Mouse (Mus musculus) neural tube, embryonic 13.5 days (tissue): Measurements from ENCODE around the gene Gm21750. TPM values are rescaled to one million over a fixed set of nuclear protein-coding genes. Genes with fewer than 3 reads are reported as not detected.

Experiments used
- ATAC-seq: fragments of 200-750 bp; cut with Nextera tagmentation; 2 replicates; pipeline ENCODE4 v1.8.0; 2017; ENCODE audit warnings: low read depth, mild to moderate bottlenecking, moderate TSS enrichment, moderate library complexity
- H3K27ac ChIP-seq: fragments of 300-500 bp; sonication (generic); replicated peaks from 2 replicates; pipeline ENCODE4 v1.5.1; 2015; ENCODE audit warnings: moderate library complexity, mild to moderate bottlenecking, inconsistent platforms
- H3K27me3 ChIP-seq: fragments of 300-500 bp; sonication (generic); 2 replicates; pipeline ENCODE4 v1.6.1; 2015; ENCODE audit warnings: mild to moderate bottlenecking, inconsistent platforms
- H3K36me3 ChIP-seq: fragments of 300-500 bp; sonication (generic); 2 replicates; pipeline ENCODE4 v1.6.1; 2015; ENCODE audit warnings: mild to moderate bottlenecking, inconsistent platforms
- H3K4me1 ChIP-seq: fragments of 300-500 bp; sonication (generic); replicated peaks from 2 replicates; pipeline ENCODE4 v1.6.1; 2015; ENCODE audit warnings: inconsistent platforms
- H3K4me2 ChIP-seq: fragments of 300-500 bp; sonication (generic); 2 replicates; pipeline ENCODE4 v1.6.1; 2015; ENCODE audit warnings: inconsistent platforms, mild to moderate bottlenecking, moderate library complexity
- H3K4me3 ChIP-seq: fragments of 300-500 bp; sonication (generic); 2 replicates; pipeline ENCODE4 v1.5.1; 2015; ENCODE audit warnings: mild to moderate bottlenecking, inconsistent platforms
- H3K9ac ChIP-seq: fragments of 300-500 bp; sonication (generic); 2 replicates; pipeline ENCODE4 v1.6.1; 2015; ENCODE audit warnings: moderate library complexity, mild to moderate bottlenecking, inconsistent platforms
- H3K9me3 ChIP-seq: fragments of 300-500 bp; sonication (generic); 2 replicates; pipeline ENCODE4 v1.6.1; 2016; ENCODE audit warnings: inconsistent platforms
- WGBS: fragments of 180-500 bp; shearing (Covaris S2); methylation state at CpG from one replicate; pipeline ENCODE4 v1.1.7; 2015; 5-methylcytosine and 5-hydroxymethylcytosine counted together
- polyA plus RNA-seq: library from polyadenylated mRNA; unstranded; fragments of >200 nt; fragmentation: Nextera tagmentation; extraction: Ambion mirVana; gene quantifications from 2 replicates; pipeline ENCODE4 v1.2.1, GENCODE M21; 2015

The Gm21750 gene
- polyA plus RNA-seq, 1 experiment from 2014 or later, result not detected

DNA sequence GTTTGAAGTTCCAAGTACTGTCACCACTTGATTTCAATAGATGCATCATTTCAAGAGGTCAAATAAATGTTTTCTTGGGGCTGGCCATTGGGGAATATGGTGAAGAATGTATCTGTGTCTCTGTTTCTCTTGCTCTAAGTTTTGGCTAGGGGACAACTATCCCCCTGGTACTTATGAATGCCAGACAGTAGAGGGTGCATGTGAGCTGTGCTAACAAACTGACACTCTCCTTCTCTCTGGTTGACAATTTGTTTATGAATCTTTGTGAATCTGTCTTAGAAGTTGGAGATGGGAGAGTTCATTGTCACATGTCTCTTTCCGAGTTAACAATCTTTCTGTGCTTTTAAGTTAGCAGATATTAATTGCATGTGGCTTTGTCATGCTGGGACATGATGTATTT, 39.2 kb downstream of the Gm21750 start:
- Histone ChIP-seq H3K9me3 (no peaks in the 10 kb centered on the region), H3K27ac (no peak overlapping the region), H3K4me3 (no peak overlapping the region), H3K36me3 (no peaks in the 10 kb centered on the region), H3K4me1 (no peaks in the 10 kb centered on the region), H3K9ac (no peak overlapping the region), H3K4me2 (no peak overlapping the region), H3K27me3 (no peaks in the 10 kb centered on the region)
- 63% methylated on average over 1 of the region's 1 CpGs for WGBS
- no peak for ATAC-seq

GRCm38 (mm10) chr14:73709412-73710110, 48.5 kb downstream of the Gm21750 start:
- no peak for ATAC-seq
- no peaks in the 10 kb centered on the region for H3K27me3 ChIP-seq
- H3K9me3 ChIP-seq, result peaks cover 13% of the 10 kb centered on the region
- H3K4me3 ChIP-seq, result no peak overlapping the region
- H3K27ac ChIP-seq, result no peak overlapping the region
- H3K4me1 ChIP-seq, result no peaks in the 10 kb centered on the region
- H3K4me2 ChIP-seq, result no peak overlapping the region
- no peaks in the 10 kb centered on the region for H3K36me3 ChIP-seq
- H3K9ac ChIP-seq, result no peak overlapping the region
- WGBS, result 91% methylated on average over 9 of the region's 9 CpGs

Other genes with a start within 250 kb of the Gm21750 start
- gene Med4, start 151.2 kb upstream of the Gm21750 start, polyA plus RNA-seq, result 81.9 and 84.3 TPM in 2 replicates
- 118 and 126 TPM in 2 replicates for gene Sucla2, start 135.9 kb upstream of the Gm21750 start, polyA plus RNA-seq
- gene Nudt15, start 113.0 kb upstream of the Gm21750 start, polyA plus RNA-seq, result 9.5 and 9.7 TPM in 2 replicates